Mouse (Mus musculus) erythroblast, embryonic 14.5 days (primary cell): ENCODE measurements around the gene Cabp2. TPM values are rescaled to one million over a fixed set of nuclear protein-coding genes. Genes with fewer than 3 reads are reported as not detected.
"Not testable (repeated sequence)": the region's sequence is repeated elsewhere in the genome, so short reads cannot be mapped to it uniquely, and the experiment has no call there.

Source experiments
- H3K27me3 ChIP-seq: 2 replicates; pipeline ENCODE4 v1.6.1; 2012; ENCODE audit warnings: inconsistent platforms; ENCODE audit not compliant: control insufficient read depth
- H3K36me3 ChIP-seq: 2 replicates; pipeline ENCODE4 v1.6.1; 2012; ENCODE audit warnings: mild to moderate bottlenecking, inconsistent platforms; ENCODE audit not compliant: control insufficient read depth
- H3K4me1 ChIP-seq: 2 replicates; pipeline ENCODE4 v1.6.1; 2012; ENCODE audit warnings: inconsistent platforms; ENCODE audit not compliant: control insufficient read depth
- H3K4me3 ChIP-seq: replicated peaks from 2 replicates; pipeline ENCODE3; 2012; ENCODE audit warnings: moderate library complexity, mild to moderate bottlenecking, inconsistent platforms
- H3K9me3 ChIP-seq: 2 replicates; pipeline ENCODE4 v1.6.1; 2012; ENCODE audit warnings: low read length, inconsistent platforms, mixed read lengths; ENCODE audit not compliant: control insufficient read depth
- GATA1 ChIP-seq: IDR thresholded peaks from 2 replicates; pipeline ENCODE4 v1.6.1; 2012; ENCODE audit warnings: low read length, inconsistent platforms, mixed read lengths
- TAL1 ChIP-seq: IDR thresholded peaks from 3 replicates; pipeline ENCODE4 v1.6.1; 2012; ENCODE audit warnings: low read length, inconsistent platforms, mixed read lengths
- polyA plus RNA-seq: library from polyadenylated mRNA; stranded (reverse); fragments of >175 nt; gene quantifications from 2 replicates; pipeline ENCODE4 v1.2.3, GENCODE M21; 2012

The Cabp2 gene
- polyA plus RNA-seq, 1 experiment, result not detected

- Histone ChIP-seq H3K27me3 (no peaks in the 10 kb centered on the region), H3K36me3 (peaks cover 13% of the 10 kb centered on the region), H3K4me3 (no peak overlapping the region), H3K4me1 (peaks cover 57% of the 10 kb centered on the region), H3K9me3 (peaks cover 3% of the 10 kb centered on the region)
- TF ChIP-seq GATA1 (no peak), TAL1 (no peak)
Measured at GRCm38 (mm10) chr19:4055947-4056693, 25.3 kb upstream of the Cabp2 start.

DNA sequence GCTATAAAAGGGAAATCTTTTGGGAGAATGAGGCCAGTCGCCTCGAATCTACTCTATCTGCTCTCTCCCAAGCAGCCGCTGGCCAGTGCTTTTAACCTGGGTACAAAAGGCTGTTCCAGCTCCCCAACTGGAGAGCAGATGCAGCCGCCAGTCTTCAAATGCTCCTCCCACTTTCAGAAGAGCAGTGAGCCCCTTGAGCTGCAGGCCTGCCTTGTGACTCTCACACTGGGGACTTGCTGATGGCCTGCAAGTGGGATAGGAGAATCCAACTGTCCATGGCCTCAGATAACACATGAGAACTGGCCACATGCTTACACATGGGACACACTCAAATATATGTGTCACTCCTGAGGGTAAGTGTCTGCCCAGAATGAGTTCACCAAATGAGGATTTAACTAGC, 24.7 kb upstream of the Cabp2 start:
- TF ChIP-seq TAL1, result no peak
- TF ChIP-seq GATA1, result no peak
- Histone ChIP-seq H3K36me3 (peaks cover 13% of the 10 kb centered on the region), H3K4me3 (no peak overlapping the region), H3K4me1 (peaks cover 58% of the 10 kb centered on the region), H3K27me3 (no peaks in the 10 kb centered on the region), H3K9me3 (no peaks in the 10 kb centered on the region)

DNA sequence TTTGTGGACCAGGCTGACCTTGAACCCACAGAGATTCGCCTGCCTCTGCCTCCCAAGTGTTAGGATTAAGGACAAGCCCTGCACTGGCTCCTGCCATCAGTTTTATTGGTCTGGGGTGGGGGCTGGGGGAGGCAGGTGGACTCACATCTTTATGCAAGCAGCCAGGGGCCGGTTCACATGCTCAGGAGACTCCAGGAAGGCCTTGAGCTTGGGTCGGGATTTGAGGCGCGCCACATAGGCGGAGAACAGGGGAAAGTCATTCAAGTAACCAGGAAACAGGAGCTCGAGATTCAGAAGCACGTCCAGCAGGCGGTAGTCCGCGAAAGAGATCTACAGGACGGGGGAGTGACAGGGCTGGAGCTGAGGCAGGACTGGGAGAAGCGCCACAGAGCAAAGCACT, 24.0 kb upstream of the Cabp2 start:
- no peak for TF ChIP-seq GATA1
- TF ChIP-seq TAL1, result no peak
- H3K27me3 ChIP-seq, result no peaks in the 10 kb centered on the region

GRCm38 (mm10) chr19:4057962-4058361, 23.4 kb upstream of the Cabp2 start:
- Histone ChIP-seq H3K9me3 (no peaks in the 10 kb centered on the region), H3K36me3 (peaks cover 13% of the 10 kb centered on the region), H3K4me3 (no peak overlapping the region), H3K4me1 (peaks cover 55% of the 10 kb centered on the region), H3K27me3 (no peaks in the 10 kb centered on the region)
- TF ChIP-seq TAL1, result no peak

More for the DNA sequence above, 24.0 kb upstream of the Cabp2 start:
- H3K4me1 ChIP-seq, result peaks cover 56% of the 10 kb centered on the region
- H3K9me3 ChIP-seq, result no peaks in the 10 kb centered on the region
- H3K4me3 ChIP-seq, result no peak overlapping the region
- H3K36me3 ChIP-seq, result peaks cover 13% of the 10 kb centered on the region

DNA sequence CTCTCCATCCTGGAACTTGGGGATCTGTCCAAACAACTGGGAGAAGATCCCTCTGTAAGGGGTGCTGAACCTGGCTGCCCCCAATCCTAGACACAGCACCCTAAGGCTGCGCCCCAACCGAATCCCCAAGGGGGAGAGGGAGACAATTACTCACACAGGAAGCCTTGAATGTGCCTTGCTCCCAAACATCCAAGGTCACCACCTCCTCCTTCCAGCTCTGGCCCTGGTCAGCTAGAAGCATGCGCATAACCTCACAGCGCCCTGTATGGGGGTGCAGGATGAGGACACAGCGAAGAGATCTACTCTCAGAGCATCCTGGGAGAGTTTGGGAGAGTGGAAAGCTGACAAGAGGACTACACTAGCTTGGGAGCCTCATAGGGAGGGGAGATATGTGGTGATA, 22.8 kb upstream of the Cabp2 start:
- H3K4me1 ChIP-seq, result peaks cover 55% of the 10 kb centered on the region
- no peaks in the 10 kb centered on the region for H3K9me3 ChIP-seq
- H3K36me3 ChIP-seq, result peaks cover 13% of the 10 kb centered on the region
- H3K4me3 ChIP-seq, result peak overlapping the region; percentile 62
- H3K27me3 ChIP-seq, result no peaks in the 10 kb centered on the region
- TF ChIP-seq GATA1 (no peak), TAL1 (no peak)

DNA sequence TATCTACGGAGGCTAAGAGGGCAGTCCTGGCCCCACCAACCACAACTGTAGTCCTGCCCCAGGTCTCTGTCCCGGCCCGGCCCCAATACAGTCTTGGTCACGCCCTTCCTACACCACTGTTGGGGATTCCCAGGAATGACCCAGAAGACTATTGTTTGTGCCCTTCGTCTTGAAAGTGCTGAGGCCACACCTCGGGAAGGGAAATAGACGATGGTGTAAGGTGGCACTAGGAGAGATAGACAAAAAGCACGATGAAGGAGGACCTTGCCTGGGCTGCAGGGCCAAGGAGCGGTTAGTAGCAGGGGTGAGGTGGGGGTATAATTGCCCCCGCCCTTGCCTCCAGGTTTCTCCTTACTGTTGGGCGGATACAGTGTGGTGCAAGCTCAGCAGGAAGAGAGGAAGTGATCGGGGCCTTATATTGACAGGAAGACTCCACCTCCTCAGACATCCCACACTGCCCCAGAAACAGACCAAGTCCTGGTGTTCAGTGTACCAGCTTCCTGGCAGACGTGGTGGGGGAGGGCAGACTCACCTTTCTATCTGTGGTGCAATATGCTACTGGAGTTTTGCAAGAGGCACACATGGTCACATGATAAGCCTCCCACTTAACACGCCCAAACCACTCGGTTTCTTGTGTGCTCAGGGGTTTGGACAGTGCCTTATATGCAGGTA, 22.2 kb upstream of the Cabp2 start, which contains the start of gene Gstp3:
TSS of gene Gstp3 (minus strand) at position 501 of the 672 bp plus-strand sequence.
- TF ChIP-seq GATA1 (no peak), TAL1 (no peak)
- peaks cover 13% of the 10 kb centered on the region for H3K36me3 ChIP-seq
- peak within 1 kb of the TSS; percentile 62 for H3K4me3 ChIP-seq
- no peaks in the 10 kb centered on the region for H3K9me3 ChIP-seq
- no peaks in the 10 kb centered on the region for H3K27me3 ChIP-seq
- H3K4me1 ChIP-seq, result peaks cover 58% of the 10 kb centered on the region

- H3K36me3 ChIP-seq, result peaks cover 11% of the 10 kb centered on the region
- not testable (repeated sequence) for H3K27me3 ChIP-seq, H3K4me3 ChIP-seq, H3K9me3 ChIP-seq
- H3K4me1 ChIP-seq, result peaks cover 57% of the 10 kb centered on the region
Measured at GRCm38 (mm10) chr19:4060044-4060898, 21.1 kb upstream of the Cabp2 start.

- H3K27me3 ChIP-seq, result no peaks in the 10 kb centered on the region
- no peak for TF ChIP-seq TAL1
- no peak for TF ChIP-seq GATA1
- peaks cover 50% of the 10 kb centered on the region for H3K4me1 ChIP-seq
- H3K4me3 ChIP-seq, result no peak overlapping the region
- H3K36me3 ChIP-seq, result peaks cover 9% of the 10 kb centered on the region
- H3K9me3 ChIP-seq, result no peaks in the 10 kb centered on the region
Measured at GRCm38 (mm10) chr19:4060899-4061465, 20.4 kb upstream of the Cabp2 start.

- peaks cover 32% of the 10 kb centered on the region for H3K4me1 ChIP-seq
- H3K27me3 ChIP-seq, H3K9me3 ChIP-seq: not testable (repeated sequence)
Measured at GRCm38 (mm10) chr19:4063357-4063756, 18.0 kb upstream of the Cabp2 start.

DNA sequence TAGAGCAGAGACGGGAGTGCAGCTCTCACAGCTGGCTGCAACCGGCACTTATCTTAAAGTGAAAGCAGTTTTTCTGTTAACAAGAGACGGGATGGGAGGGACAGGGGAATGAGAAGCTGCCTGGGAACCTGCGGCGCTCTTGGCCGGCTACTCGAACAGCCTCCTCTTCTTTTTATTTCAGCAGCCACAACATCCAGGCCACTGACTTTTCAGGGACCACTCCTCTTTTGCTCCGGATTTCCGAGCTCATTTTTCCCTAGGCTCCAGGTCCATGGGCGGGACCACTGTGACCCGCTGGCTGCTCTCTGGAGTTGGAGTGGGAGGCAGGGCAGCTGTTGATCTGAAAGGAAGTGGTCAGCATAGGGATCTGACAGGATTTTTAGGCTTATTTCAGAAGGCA, 16.9 kb upstream of the Cabp2 start:
- H3K4me3 ChIP-seq, H3K9me3 ChIP-seq, H3K36me3 ChIP-seq, H3K27me3 ChIP-seq: not testable (repeated sequence)
- H3K4me1 ChIP-seq, result peaks cover 21% of the 10 kb centered on the region

More at GRCm38 (mm10) chr19:4063357-4063756, 18.0 kb upstream of the Cabp2 start:
- H3K36me3 ChIP-seq, H3K4me3 ChIP-seq: not testable (repeated sequence)
